Comparison of ENCODE assay signal across 27 mouse cellular contexts in genomic region chr7:63893201-63893600, GRCm38 (mm10). TPM values are rescaled to one million over a fixed set of nuclear protein-coding genes. Genes with fewer than 3 reads are reported as not detected.
DNase-seq lines count a peak whose midpoint lies in the region; ATAC-seq and TF ChIP-seq lines count a peak whose summit lies in the region.
"Had no signal": no experiment of that assay in that cellular context is flagged by ENCODE, and none has a peak within 500 bp of the region (broad histone marks: within the 10 kb centered on the region; RNA-seq: fewer than 3 reads in every experiment).

No protein-coding gene starts in this region.

- no peak for DNase-seq in heart, adult 2 months
- DNase-seq in left cerebral cortex, adult 2 months (ENCODE audit: extremely low spot score in 1 of 2, low spot score in 2 of 2): no peak
- DNase-seq in left cerebral cortex, adult 8-10 months (ENCODE audit: low spot score in 2 of 2): no peak
- DNase-seq in brain, adult 2 months (ENCODE audit: low read depth, low spot score): peak; percentile 71
- no peak for DNase-seq in right cerebral cortex, adult 2 months (ENCODE audit: low spot score in 2 of 2)
- DNase-seq: adrenal gland, postnatal 25 days; cerebellum, adult 8-10 months; heart, postnatal 14 days; right cerebral cortex, adult 18-20 months; thymus, adult 18-20 months; thymus, postnatal 4 days had no signal

- H3K9ac ChIP-seq in heart, adult 2 months (ENCODE audit: low read depth, low read length): no peak overlapping the region
- no peak overlapping the region for H3K9ac ChIP-seq in heart, embryonic 11.5 days (ENCODE audit: low read depth, low read length)
- H3K9ac ChIP-seq in forebrain, embryonic 15.5 days (replicated peaks): no peak overlapping the region
- H3K9ac ChIP-seq: limb, embryonic 15.5 days; liver, embryonic 15.5 days had no signal

- H3K9me3 ChIP-seq in heart, embryonic 11.5 days (replicated peaks; ENCODE audit: control insufficient read depth, low read length): no peaks in the 10 kb centered on the region
- H3K9me3 ChIP-seq in forebrain, embryonic 15.5 days: no peaks in the 10 kb centered on the region
- H3K9me3 ChIP-seq: limb, embryonic 15.5 days; liver, embryonic 15.5 days had no signal

- H3K36me3 ChIP-seq in heart, adult 2 months (ENCODE audit: control insufficient read depth, insufficient read depth, low read length): peaks cover 17% of the 10 kb centered on the region
- 0 out of 2 replicates have a peak, but pooled peaks cover 2% of the 10 kb centered on the region for H3K36me3 ChIP-seq in heart, embryonic 11.5 days (ENCODE audit: control insufficient read depth, insufficient read depth, low read length)
- H3K36me3 ChIP-seq in forebrain, embryonic 15.5 days: peaks cover 18% of the 10 kb centered on the region

- peaks cover 6% of the 10 kb centered on the region for H3K79me2 ChIP-seq in heart, adult 2 months (replicated peaks; ENCODE audit: control insufficient read depth, insufficient read depth, low read length)

- no peak overlapping the region for H3K4me2 ChIP-seq in heart, embryonic 11.5 days
- no peak overlapping the region for H3K4me2 ChIP-seq in forebrain, embryonic 15.5 days (replicated peaks)
- H3K4me2 ChIP-seq: limb, embryonic 15.5 days; liver, embryonic 15.5 days had no signal

- no peak for TF ChIP-seq CTCF in heart, adult 2 months (IDR thresholded peaks at IDR 0.05)
- no peak for TF ChIP-seq CTCF in left cerebral cortex, adult 2 months (IDR thresholded peaks at IDR 0.05)

- H3K4me1 ChIP-seq in heart, adult 2 months (ENCODE audit: control insufficient read depth, insufficient read depth, low read length): peaks cover 30% of the 10 kb centered on the region
- peaks cover 13% of the 10 kb centered on the region for H3K4me1 ChIP-seq in heart, embryonic 11.5 days (ENCODE audit: control insufficient read depth, insufficient read depth, low read length)
- peaks cover 59% of the 10 kb centered on the region for H3K4me1 ChIP-seq in forebrain, embryonic 15.5 days

- no peak overlapping the region for H3K4me3 ChIP-seq in heart, adult 2 months
- H3K4me3 ChIP-seq in heart, embryonic 11.5 days (ENCODE audit: low read depth, low read length): no peak overlapping the region
- no peak overlapping the region for H3K4me3 ChIP-seq in left cerebral cortex, adult 2 months
- no peak overlapping the region for H3K4me3 ChIP-seq in forebrain, embryonic 15.5 days
- H3K4me3 ChIP-seq: limb, embryonic 15.5 days; liver, embryonic 15.5 days had no signal

- intact Hi-C loops in heart, adult 2 months (cut with DNase I): no loop called here
- intact Hi-C loops in left cerebral cortex, adult 2 months (cut with DNase I): no loop called here

- peak overlapping the region; percentile 8 for H3K27ac ChIP-seq in heart, adult 2 months
- no peak overlapping the region for H3K27ac ChIP-seq in heart, embryonic 11.5 days (ENCODE audit: low read depth, low read length)
- peak overlapping the region; percentile 79 for H3K27ac ChIP-seq in left cerebral cortex, adult 2 months
- peak overlapping the region; percentile 84 for H3K27ac ChIP-seq in forebrain, embryonic 15.5 days (replicated peaks)
- H3K27ac ChIP-seq: hindbrain, postnatal 0 days; limb, embryonic 15.5 days; liver, embryonic 15.5 days had no signal

- no peak for ATAC-seq in heart, embryonic 11.5 days (replicated peaks; ENCODE audit: insufficient number of reproducible peaks, low FRiP score, low TSS enrichment)
- ATAC-seq in forebrain, embryonic 15.5 days (replicated peaks): 0 out of 2 replicates have a peak, but pooled peaks have one; percentile 15
- ATAC-seq in erythroblast, adult 5-6 weeks (replicated peaks; ENCODE audit: low FRiP score, poor library complexity, severe bottlenecking): no peak
- ATAC-seq: hindbrain, postnatal 0 days; intestine, postnatal 0 days; lung, postnatal 0 days had no signal

- no peak for TF ChIP-seq POLR2A in heart, adult 2 months (IDR thresholded peaks at IDR 0.05; ENCODE audit: insufficient read depth, low read depth, low read length)

- no peaks in the 10 kb centered on the region for H3K27me3 ChIP-seq in heart, adult 2 months (ENCODE audit: control insufficient read depth, insufficient read depth, low read length)
- no peaks in the 10 kb centered on the region for H3K27me3 ChIP-seq in heart, embryonic 11.5 days (ENCODE audit: control insufficient read depth, insufficient read depth, low read length)
- no peaks in the 10 kb centered on the region for H3K27me3 ChIP-seq in forebrain, embryonic 15.5 days
- H3K27me3 ChIP-seq: limb, embryonic 15.5 days; liver, embryonic 15.5 days had no signal

- no peak for TF ChIP-seq EP300 in heart, adult 2 months (IDR thresholded peaks at IDR 0.05; ENCODE audit: insufficient read depth, low read depth, low read length)

- 88% methylated on average over 5 of the region's 5 CpGs for WGBS in heart, adult 2 months
- 93% methylated on average over 5 of the region's 5 CpGs for WGBS in heart, embryonic 11.5 days (ENCODE audit: insufficient replicate concordance)
- WGBS in forebrain, embryonic 15.5 days: 28% methylated on average over 5 of the region's 5 CpGs

RNA-seq across cellular contexts. Expression of gene E030018B13Rik, which starts 23.5 kb away (rescaled TPM):
- not detected for total RNA-seq in heart, adult 2 months (2021)
- not detected in 2 replicates for polyA plus RNA-seq in heart, adult 2 months (2012; rRNA removed)
- polyA plus RNA-seq in heart, embryonic 11.5 days (2014; fragmentation: Nextera tagmentation; extraction: Ambion mirVana): not detected in 2 replicates
- not detected for total RNA-seq in left cerebral cortex, adult 2 months (2021)
- not detected for total RNA-seq in left cerebral cortex, adult 8-10 months (2022)
- polyA plus RNA-seq in forebrain, embryonic 15.5 days (2015; fragmentation: Nextera tagmentation; extraction: Ambion mirVana): 0.31 and 0.39 TPM in 2 replicates
- not detected in 2 replicates for total RNA-seq in erythroblast, adult 5-6 weeks (2015; ENCODE audit: low replicate concordance)
- total RNA-seq in erythroblast, adult 5-6 weeks (2017; ENCODE audit: low replicate concordance): not detected in 2 replicates
- total RNA-seq: adrenal gland, postnatal 25 days; gastrocnemius, adult 8-10 months; heart, adult 18-20 months; heart, postnatal 14 days; hindbrain, postnatal 0 days; layer of hippocampus, postnatal 25 days; left cerebral cortex, postnatal 25 days; megakaryocyte, adult 5-6 weeks had no signal
- polyA plus RNA-seq: hindbrain, postnatal 0 days; intestine, postnatal 0 days; kidney, embryonic 16.5 days; large intestine, adult 2 months; limb, embryonic 15.5 days; liver, embryonic 15.5 days; small intestine, adult 2 months had no signal

RNA-seq across cellular contexts. Expression of gene Klf13, which starts 45.5 kb away (rescaled TPM):
- total RNA-seq in heart, adult 2 months (2021): 10 to 100 TPM; 50.0 to 54.6 TPM
- polyA plus RNA-seq in heart, adult 2 months (2012; rRNA removed): 21.6 and 24.6 TPM in 2 replicates
- polyA plus RNA-seq in heart, embryonic 11.5 days (2014; fragmentation: Nextera tagmentation; extraction: Ambion mirVana): 16.3 and 18.8 TPM in 2 replicates
- total RNA-seq in left cerebral cortex, adult 2 months (2021): 100 to 1,000 TPM; 179 to 199 TPM
- total RNA-seq in left cerebral cortex, adult 8-10 months (2022): 100 to 1,000 TPM; 138 to 154 (median 144) TPM
- 34.7 and 34.8 TPM in 2 replicates for polyA plus RNA-seq in forebrain, embryonic 15.5 days (2015; fragmentation: Nextera tagmentation; extraction: Ambion mirVana)
- 29.4 and 32.6 TPM in 2 replicates for total RNA-seq in erythroblast, adult 5-6 weeks (2015; ENCODE audit: low replicate concordance)
- 16.7 and 36.9 TPM in 2 replicates for total RNA-seq in erythroblast, adult 5-6 weeks (2017; ENCODE audit: low replicate concordance)
